Mouse (Mus musculus): Measurements from ENCODE around the gene Ghr. TPM values are rescaled to one million over a fixed set of nuclear protein-coding genes. Genes with fewer than 3 reads are reported as not detected.

Gene Ghr
- total RNA-seq, 2 experiments from 2014 or later, result 7.4 to 11.2 TPM

GRCm38 (mm10) chr15:3455572-3455971 is 127.7 kb downstream of the Ghr start:
- DNase-seq (ENCODE audit: extremely low spot score in 1 of 2, low spot score in 1 of 2), result no peak

- no peak for DNase-seq (ENCODE audit: extremely low spot score in 1 of 2, low spot score in 1 of 2)
Observed at GRCm38 (mm10) chr15:3452080-3452752, 131.1 kb downstream of the Ghr start.

GRCm38 (mm10) chr15:3449564-3449963 is 133.7 kb downstream of the Ghr start:
- no peak for DNase-seq (ENCODE audit: extremely low spot score in 1 of 2, low spot score in 1 of 2)

GRCm38 (mm10) chr15:3445285-3445909 is 137.9 kb downstream of the Ghr start:
- DNase-seq (ENCODE audit: extremely low spot score in 1 of 2, low spot score in 1 of 2), result no peak

- DNase-seq (ENCODE audit: extremely low spot score in 1 of 2, low spot score in 1 of 2), result no peak
Observed at GRCm38 (mm10) chr15:3444448-3445020, 138.8 kb downstream of the Ghr start.

GRCm38 (mm10) chr15:3441506-3442286 is 141.6 kb downstream of the Ghr start:
- peak in 1 of 2 experiments; percentile 52 for DNase-seq (ENCODE audit: extremely low spot score in 1 of 2, low spot score in 1 of 2)

- DNase-seq (ENCODE audit: extremely low spot score in 1 of 2, low spot score in 1 of 2), result no peak
Observed at GRCm38 (mm10) chr15:3437381-3437780, 145.9 kb downstream of the Ghr start.

- no peak for DNase-seq (ENCODE audit: extremely low spot score in 1 of 2, low spot score in 1 of 2)
Observed at GRCm38 (mm10) chr15:3435637-3436036, 147.7 kb downstream of the Ghr start.

GRCm38 (mm10) chr15:3434461-3434860 is 148.8 kb downstream of the Ghr start:
- DNase-seq (ENCODE audit: extremely low spot score in 1 of 2, low spot score in 1 of 2), result no peak

- no peak for DNase-seq (ENCODE audit: extremely low spot score in 1 of 2, low spot score in 1 of 2)
Observed at GRCm38 (mm10) chr15:3433281-3433680, 150.0 kb downstream of the Ghr start.

GRCm38 (mm10) chr15:3432823-3433222 is 150.5 kb downstream of the Ghr start:
- DNase-seq (ENCODE audit: extremely low spot score in 1 of 2, low spot score in 1 of 2), result no peak

GRCm38 (mm10) chr15:3429417-3429816 is 153.9 kb downstream of the Ghr start:
- DNase-seq (ENCODE audit: extremely low spot score in 1 of 2, low spot score in 1 of 2), result no peak

- no peak for DNase-seq (ENCODE audit: extremely low spot score in 1 of 2, low spot score in 1 of 2)
Observed at GRCm38 (mm10) chr15:3429001-3429400, 154.3 kb downstream of the Ghr start.

- DNase-seq (ENCODE audit: extremely low spot score in 1 of 2, low spot score in 1 of 2), result no peak
Observed at GRCm38 (mm10) chr15:3426401-3426800, 156.9 kb downstream of the Ghr start.

GRCm38 (mm10) chr15:3423177-3423576 is 160.1 kb downstream of the Ghr start:
- DNase-seq (ENCODE audit: extremely low spot score in 1 of 2, low spot score in 1 of 2), result peak in 1 of 2 experiments; percentile 5

GRCm38 (mm10) chr15:3417699-3418098 is 165.6 kb downstream of the Ghr start:
- DNase-seq (ENCODE audit: extremely low spot score in 1 of 2, low spot score in 1 of 2), result no peak

- no peak for DNase-seq (ENCODE audit: extremely low spot score in 1 of 2, low spot score in 1 of 2)
Observed at GRCm38 (mm10) chr15:3413103-3413502, 170.2 kb downstream of the Ghr start.

GRCm38 (mm10) chr15:3408478-3408877 is 174.8 kb downstream of the Ghr start:
- DNase-seq (ENCODE audit: extremely low spot score in 1 of 2, low spot score in 1 of 2), result no peak

- DNase-seq (ENCODE audit: extremely low spot score in 1 of 2, low spot score in 1 of 2), result no peak
Observed at GRCm38 (mm10) chr15:3399196-3399595, 184.1 kb downstream of the Ghr start.

GRCm38 (mm10) chr15:3397369-3398100 is 185.8 kb downstream of the Ghr start:
- no peak for DNase-seq (ENCODE audit: extremely low spot score in 1 of 2, low spot score in 1 of 2)

All from layer of hippocampus, postnatal 25 days (tissue).